Mouse (Mus musculus): ENCODE measurements at regions not wholly inside any gene's neighbourhood (a gene's known extent, or its start where the extent isn't known, plus 50 kb on each side); places are given as distances from the start of the nearest gene placed in this dataset.

DNA sequence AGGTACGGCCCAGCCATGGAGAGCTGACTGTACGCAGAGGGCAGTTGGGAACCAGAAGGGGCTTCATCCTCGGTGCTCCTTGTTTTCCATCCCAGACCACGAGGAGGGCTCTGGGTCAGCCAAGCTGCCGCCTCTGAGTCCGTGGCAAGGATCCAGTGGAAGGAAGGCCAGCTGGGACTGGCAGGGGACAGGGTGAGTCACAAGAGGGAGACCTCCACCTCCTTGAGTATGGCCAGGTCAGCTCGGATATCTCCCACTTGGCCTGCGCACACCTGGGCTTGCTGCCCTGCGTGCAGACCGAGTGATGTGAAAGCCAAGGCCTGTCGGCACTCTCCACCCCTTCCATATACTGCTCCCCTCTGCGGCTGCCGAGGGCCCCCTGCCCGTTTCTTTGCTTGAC, 270.9 kb upstream of the Rtl1 start:
- TF ChIP-seq CTCF (IDR thresholded peaks at IDR 0.05; ENCODE audit: low read depth) (no peak), EP300 (optimal IDR thresholded peaks at IDR 0.05) (no peak)

Data from stomach, postnatal 0 days (tissue).